24 mouse cellular contexts compared by ENCODE assay signal in genomic region chr5:30620567-30620966, GRCm38 (mm10). TPM values are rescaled to one million over a fixed set of nuclear protein-coding genes. Genes with fewer than 3 reads are reported as not detected.
A peak's percentile ranks its signal among the peaks of the same experiment; 100 is the strongest.
DNase-seq lines count a peak whose midpoint lies in the region; ATAC-seq lines count a peak whose summit lies in the region.
"Had no signal": no experiment of that assay in that cellular context is flagged by ENCODE, and none has a peak within 500 bp of the region (broad histone marks: within the 10 kb centered on the region; RNA-seq: fewer than 3 reads in every experiment).

No protein-coding gene starts in this region.

- peaks cover 26% of the 10 kb centered on the region for H3K27me3 ChIP-seq in midbrain, embryonic 11.5 days (ENCODE audit: control insufficient read depth, insufficient read depth, low read length)
- H3K27me3 ChIP-seq in midbrain, embryonic 10.5 days (ENCODE audit: low read depth, poor library complexity, severe bottlenecking) = peaks cover 77% of the 10 kb centered on the region

- H3K4me2 ChIP-seq in midbrain, embryonic 11.5 days = no peak overlapping the region
- H3K4me2 ChIP-seq: embryonic facial prominence, embryonic 15.5 days; forebrain, embryonic 12.5 days had no signal

- peak; percentile 19 for DNase-seq in cerebellum, adult 9-10 months
- DNase-seq in cerebellum, postnatal 14 days = no peak
- DNase-seq in heart, adult 11 months = peak; percentile 84
- no peak for DNase-seq in heart, adult 18-20 months
- DNase-seq in midbrain, embryonic 11.5 days (ENCODE audit: low spot score, missing footprints) = peak; percentile 69
- DNase-seq in midbrain, embryonic 10.5 days (ENCODE audit: low spot score) = no peak
- peak; percentile 16 for DNase-seq in R1 (ENCODE audit: low read depth, low spot score)
- no peak for DNase-seq in lung, postnatal 25 days (ENCODE audit: low spot score)
- DNase-seq: adrenal gland, postnatal 25 days; cerebellum, adult 11-12 months; cerebellum, adult 2 months; cerebellum, postnatal 10 days; cerebellum, postnatal 36 days; embryo, embryonic 11 days had no signal

- H3K4me1 ChIP-seq in midbrain, embryonic 11.5 days (ENCODE audit: control insufficient read depth, insufficient read depth, low read length) = peaks cover 11% of the 10 kb centered on the region
- peaks cover 25% of the 10 kb centered on the region for H3K4me1 ChIP-seq in midbrain, embryonic 10.5 days

- H3K27ac ChIP-seq in midbrain, embryonic 11.5 days (ENCODE audit: low read depth, low read length) = no peak overlapping the region
- H3K27ac ChIP-seq in midbrain, embryonic 10.5 days (replicated peaks) = no peak overlapping the region
- H3K27ac ChIP-seq: embryonic facial prominence, embryonic 13.5 days; embryonic facial prominence, embryonic 15.5 days; forebrain, embryonic 10.5 days; forebrain, embryonic 12.5 days had no signal

- H3K9ac ChIP-seq in midbrain, embryonic 11.5 days (ENCODE audit: low read length) = no peak overlapping the region
- H3K9ac ChIP-seq: embryonic facial prominence, embryonic 13.5 days; embryonic facial prominence, embryonic 15.5 days; forebrain, embryonic 12.5 days had no signal

- 99% methylated on average over 20 of the region's 20 CpGs for WGBS in midbrain, embryonic 11.5 days
- WGBS in midbrain, embryonic 10.5 days = 98% methylated on average over 20 of the region's 20 CpGs

- H3K36me3 ChIP-seq in midbrain, embryonic 11.5 days (ENCODE audit: control insufficient read depth, insufficient read depth, low read length) = no peaks in the 10 kb centered on the region
- H3K36me3 ChIP-seq in midbrain, embryonic 10.5 days = no peaks in the 10 kb centered on the region
- H3K36me3 ChIP-seq: embryonic facial prominence, embryonic 13.5 days; embryonic facial prominence, embryonic 15.5 days; forebrain, embryonic 10.5 days; forebrain, embryonic 12.5 days had no signal

- H3K9me3 ChIP-seq in midbrain, embryonic 11.5 days (ENCODE audit: control insufficient read depth, low read length) = no peaks in the 10 kb centered on the region
- no peaks in the 10 kb centered on the region for H3K9me3 ChIP-seq in midbrain, embryonic 10.5 days (replicated peaks)
- H3K9me3 ChIP-seq: embryonic facial prominence, embryonic 13.5 days; embryonic facial prominence, embryonic 15.5 days; forebrain, embryonic 10.5 days; forebrain, embryonic 12.5 days had no signal

- no peak for ATAC-seq in midbrain, embryonic 11.5 days (ENCODE audit: low FRiP score)
- ATAC-seq: forebrain, embryonic 14.5 days; forebrain, embryonic 16.5 days; Patski had no signal

- H3K4me3 ChIP-seq in midbrain, embryonic 11.5 days (ENCODE audit: low read depth, low read length) = no peak overlapping the region
- no peak overlapping the region for H3K4me3 ChIP-seq in midbrain, embryonic 10.5 days
- H3K4me3 ChIP-seq: embryonic facial prominence, embryonic 13.5 days; embryonic facial prominence, embryonic 15.5 days; erythroblast, embryonic 14.5 days; forebrain, embryonic 10.5 days; forebrain, embryonic 12.5 days had no signal

RNA-seq across cellular contexts. Expression of gene Slc35f6, which starts 27.2 kb away (rescaled TPM):
- 10 to 100 TPM; 44.7 to 51.8 TPM for total RNA-seq in heart, adult 18-20 months (2021)
- 22.6 and 28.4 TPM in 2 replicates for polyA plus RNA-seq in midbrain, embryonic 11.5 days (2014; fragmentation: Nextera tagmentation; extraction: Ambion mirVana)
- 26.7 and 30.3 TPM in 2 replicates for polyA plus RNA-seq in midbrain, embryonic 10.5 days (2016; fragmentation: Nextera tagmentation; extraction: Ambion mirVana)

RNA-seq across cellular contexts. Expression of gene Kcnk3, which starts 32.6 kb away (rescaled TPM):
- 100 to 1,000 TPM; 237 to 244 TPM for total RNA-seq in heart, adult 18-20 months (2021)
- polyA plus RNA-seq in midbrain, embryonic 11.5 days (2014; fragmentation: Nextera tagmentation; extraction: Ambion mirVana) = 0.27 and 0.50 TPM in 2 replicates
- polyA plus RNA-seq in midbrain, embryonic 10.5 days (2016; fragmentation: Nextera tagmentation; extraction: Ambion mirVana) = 0.12 and 0.27 TPM in 2 replicates
- total RNA-seq: common myeloid progenitor, adult 5-6 weeks had no signal
- polyA plus RNA-seq: C2C12; erythroblast, embryonic 14.5 days; Patski had no signal

RNA-seq across cellular contexts. Expression of gene Cenpa, which starts 46.0 kb away (rescaled TPM):
- 10 to 100 TPM; 58.6 to 66.5 TPM for total RNA-seq in heart, adult 18-20 months (2021)
- 398 and 399 TPM in 2 replicates for polyA plus RNA-seq in midbrain, embryonic 11.5 days (2014; fragmentation: Nextera tagmentation; extraction: Ambion mirVana)
- polyA plus RNA-seq in midbrain, embryonic 10.5 days (2016; fragmentation: Nextera tagmentation; extraction: Ambion mirVana) = 413 and 444 TPM in 2 replicates

Comparison
In these comparisons a context has a peak if more than half of its experiments do, and no peak if none do; other contexts are left out.
1. DNase-seq: peak in cerebellum, adult 9-10 months (single experiment), heart, adult 11 months (single experiment), midbrain, embryonic 11.5 days (single experiment) and R1 (single experiment); none in cerebellum, postnatal 14 days (0 of 2), heart, adult 18-20 months (0 of 2), midbrain, embryonic 10.5 days (single experiment) and lung, postnatal 25 days (single experiment).